Mouse (Mus musculus) neural tube, embryonic 10.5 days (tissue): ENCODE results near the gene Tmppe.
A peak's percentile ranks its signal among the peaks of the same experiment; 100 is the strongest.
"Not testable (repeated sequence)": the region's sequence is repeated elsewhere in the genome, so short reads cannot be mapped to it uniquely, and the experiment has no call there.

Experiments
- DNase-seq: peaks from one replicate; pipeline ENCODE4 v3.0.0-alpha.2; 2017; ENCODE audit warnings: low spot score; ENCODE audit errors: extremely low spot score

Gene Tmppe

DNA sequence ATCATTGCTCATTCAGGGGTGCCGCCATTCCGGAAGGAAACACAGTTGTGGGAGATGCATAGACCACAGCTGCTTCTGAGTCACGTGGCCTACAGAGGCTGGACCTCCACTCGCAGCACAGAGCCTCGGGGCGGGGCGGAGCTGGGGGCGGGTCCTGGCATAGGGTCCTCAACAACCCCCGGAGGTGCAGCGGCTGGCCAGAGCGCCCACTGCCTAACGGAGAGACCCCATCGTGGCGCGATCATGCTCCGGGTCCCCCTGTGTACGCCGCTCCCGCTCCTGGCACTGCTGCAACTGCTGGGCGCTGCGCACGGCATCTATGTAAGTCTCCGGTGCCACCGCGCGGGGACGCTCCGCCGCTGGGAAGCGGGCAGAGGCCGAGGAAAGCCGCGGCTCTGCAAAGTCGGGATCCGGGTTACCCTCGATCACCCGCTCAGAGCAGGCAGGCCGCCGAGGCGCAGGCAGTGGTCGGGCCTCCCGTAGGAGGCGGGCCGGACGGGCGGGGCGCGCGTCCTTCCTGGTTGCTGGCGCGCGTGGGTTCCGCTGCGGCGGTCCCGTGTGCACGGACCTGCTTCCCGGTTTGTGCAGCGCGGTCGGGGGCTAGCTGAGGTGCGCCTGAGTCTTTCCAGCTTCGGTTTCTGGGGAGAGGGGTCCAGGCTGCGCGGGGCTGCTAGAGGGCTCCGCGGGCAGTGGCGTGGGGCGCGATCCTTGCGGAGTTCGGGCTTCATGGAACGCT is at the start of gene Tmppe, which contains the start of gene Glb1:
TSS of gene Tmppe (plus strand) at position 157 of the 736 bp plus-strand sequence.
TSS of gene Glb1 (plus strand) at position 128 of the 736 bp plus-strand sequence.
- DNase-seq: peak; percentile 97

DNA sequence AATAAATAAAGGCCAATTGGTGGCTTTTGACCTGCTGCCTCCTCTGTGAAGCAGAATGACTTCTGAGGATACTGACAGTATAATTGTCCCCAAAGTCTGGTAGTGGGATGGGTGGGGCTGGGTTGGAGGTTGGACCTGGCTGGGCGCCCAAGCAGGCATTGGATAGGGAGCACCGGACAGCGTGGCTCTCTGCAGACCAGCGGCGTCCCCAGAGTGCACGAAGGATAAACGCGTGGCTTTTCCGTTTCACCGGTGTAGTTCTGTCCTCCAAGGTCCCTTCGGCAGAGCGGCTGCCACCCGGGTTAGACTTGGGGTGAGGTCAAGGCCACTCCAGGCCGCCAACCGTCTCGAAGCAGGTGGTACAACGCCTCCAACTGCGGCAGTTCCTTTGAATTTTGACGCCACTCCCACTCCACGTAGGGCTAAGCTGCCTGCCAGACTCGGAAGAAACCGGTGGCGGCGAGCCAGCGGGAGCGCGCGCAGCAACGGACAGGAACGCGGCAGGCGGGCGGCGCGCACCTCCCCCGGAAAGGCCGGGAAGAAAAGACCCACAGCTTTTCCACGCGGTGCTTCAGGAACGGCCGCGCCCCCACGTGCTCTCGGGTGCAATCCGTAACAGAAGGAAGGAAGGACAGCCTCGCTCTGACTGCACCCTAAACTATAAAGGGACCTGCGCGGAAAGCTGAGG is 33.0 kb upstream of the Tmppe start:
- DNase-seq: peak; percentile 68

DNA sequence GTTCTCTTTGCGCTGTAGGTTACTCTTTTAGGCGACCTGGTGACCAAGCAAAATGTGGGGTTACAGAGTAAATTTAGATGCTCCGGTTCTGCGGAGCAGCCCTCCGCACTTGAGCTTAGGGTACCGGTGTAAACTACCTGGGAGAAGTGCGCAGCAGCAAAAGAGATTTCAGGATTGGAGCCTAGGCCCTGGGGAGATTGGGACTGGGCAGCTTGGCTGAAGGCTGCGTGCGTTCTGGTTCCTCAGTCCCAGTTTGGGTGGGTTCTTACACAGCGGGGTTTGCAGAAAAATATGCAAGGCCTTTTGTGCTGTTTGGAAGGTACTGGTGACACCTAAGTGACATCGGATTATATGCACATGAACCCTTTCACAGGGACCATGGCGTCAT is 32.4 kb upstream of the Tmppe start:
- no peak for DNase-seq

DNA sequence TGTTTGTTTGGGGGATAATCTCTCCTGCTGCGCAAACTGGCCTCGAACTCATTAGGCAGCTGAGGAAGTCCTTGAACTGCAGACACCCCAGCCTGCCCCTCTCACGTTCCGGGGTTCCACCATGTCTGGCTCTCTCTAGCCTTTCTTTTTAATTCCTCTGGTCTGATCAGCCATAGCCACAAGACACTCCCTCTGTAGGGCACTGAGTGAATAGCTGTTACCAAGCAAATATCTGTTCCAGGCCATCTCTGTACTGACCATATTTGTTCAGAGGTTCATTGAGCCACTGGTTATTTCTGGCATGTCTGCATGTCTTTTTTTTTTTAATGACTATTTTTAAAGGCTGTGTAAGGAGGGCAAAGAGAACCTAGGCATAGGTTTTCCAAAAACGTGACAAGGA is 31.5 kb upstream of the Tmppe start:
- not testable (repeated sequence) for DNase-seq

DNA sequence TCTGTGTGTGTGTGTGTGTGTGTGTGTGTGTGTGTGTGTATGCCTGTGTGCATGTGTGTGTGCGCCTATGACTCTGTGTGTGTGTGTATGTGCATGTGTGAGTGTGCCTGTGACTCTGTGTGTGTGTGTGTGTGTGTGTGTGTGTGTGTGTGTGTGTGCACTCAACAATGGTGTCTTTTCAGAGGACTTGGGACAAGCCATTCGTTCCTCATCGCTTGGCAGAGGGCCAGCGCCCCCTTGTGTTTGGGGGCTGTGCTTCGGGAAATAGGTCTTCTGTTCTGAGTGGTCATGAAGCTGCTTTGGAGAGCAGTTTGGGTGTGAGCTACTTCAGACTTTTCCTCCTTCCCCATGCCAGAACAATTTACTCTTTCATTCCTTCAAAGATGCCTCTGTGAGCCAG is 29.2 kb upstream of the Tmppe start:
- DNase-seq: not testable (repeated sequence)

DNA sequence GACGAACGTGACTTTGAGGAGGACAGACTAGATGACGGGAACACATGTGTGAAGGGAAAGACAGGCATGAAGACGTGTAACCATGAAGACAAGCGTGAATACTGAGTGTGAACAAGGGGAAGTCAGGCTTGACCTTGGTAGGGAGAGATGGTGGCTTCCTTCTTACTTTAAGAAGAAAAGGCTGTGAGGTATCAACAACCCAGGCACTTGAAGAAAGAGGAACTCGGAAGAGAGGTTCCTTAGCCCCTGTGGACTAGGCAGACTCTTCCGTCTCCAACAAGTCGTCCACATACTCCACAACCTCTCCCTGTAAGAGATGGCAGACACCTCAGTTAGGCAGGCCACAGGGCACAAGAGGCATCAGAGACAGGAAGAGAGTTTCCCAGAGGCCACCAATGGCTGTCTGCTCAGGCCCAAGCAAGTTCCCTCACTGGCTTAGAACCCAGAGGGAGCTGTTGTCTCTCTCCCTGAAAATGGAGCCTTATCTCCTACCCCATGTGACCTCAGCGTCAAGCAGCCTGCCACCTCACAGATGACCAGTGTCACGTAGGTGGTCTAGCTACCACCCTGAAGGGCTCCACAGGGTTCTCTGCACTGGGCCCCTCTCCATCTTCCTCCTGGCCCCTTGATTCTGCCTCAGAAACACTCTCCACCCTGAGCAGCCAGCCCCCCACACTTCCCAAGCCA is 25.5 kb upstream of the Tmppe start:
- no peak for DNase-seq

DNA sequence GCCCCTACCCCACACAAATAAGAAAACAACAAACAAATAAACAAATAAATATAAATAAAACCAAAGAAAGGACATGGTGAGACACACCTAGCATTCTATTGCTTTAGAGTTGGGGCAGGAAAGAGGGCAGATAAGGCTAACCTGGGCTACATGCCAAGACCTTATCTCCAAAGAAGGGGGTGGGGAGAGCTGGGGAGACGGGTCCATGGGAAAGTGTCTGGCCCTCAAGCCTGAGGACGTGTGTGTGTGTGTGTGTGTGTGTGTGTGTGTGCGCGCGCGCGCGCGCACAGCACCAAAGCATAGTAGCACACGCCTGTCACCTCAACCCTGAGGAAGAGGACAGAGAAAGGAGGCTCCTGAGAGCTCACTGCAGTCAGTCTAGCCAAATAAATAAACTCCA is 23.7 kb upstream of the Tmppe start:
- DNase-seq: no peak

DNA sequence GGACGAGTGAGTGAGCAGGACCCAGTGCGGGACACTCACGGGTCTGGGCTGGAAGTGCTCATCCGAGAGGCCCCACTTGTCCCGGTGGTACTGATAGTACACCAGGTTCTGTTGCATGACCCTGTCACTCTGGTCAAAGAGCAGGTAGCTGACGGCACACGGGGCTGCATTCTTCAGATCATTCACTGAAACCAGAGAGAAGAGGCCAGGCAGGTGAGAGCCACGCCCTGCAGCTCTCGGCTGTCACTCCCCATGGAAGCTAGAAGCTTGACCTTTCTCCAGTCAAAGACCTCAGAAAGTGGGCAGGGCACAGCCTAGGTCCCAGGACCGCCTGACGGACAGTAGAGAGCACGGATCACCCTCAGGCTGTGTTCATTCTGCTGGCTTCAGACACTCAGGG is 21.0 kb upstream of the Tmppe start:
- DNase-seq: no peak

DNA sequence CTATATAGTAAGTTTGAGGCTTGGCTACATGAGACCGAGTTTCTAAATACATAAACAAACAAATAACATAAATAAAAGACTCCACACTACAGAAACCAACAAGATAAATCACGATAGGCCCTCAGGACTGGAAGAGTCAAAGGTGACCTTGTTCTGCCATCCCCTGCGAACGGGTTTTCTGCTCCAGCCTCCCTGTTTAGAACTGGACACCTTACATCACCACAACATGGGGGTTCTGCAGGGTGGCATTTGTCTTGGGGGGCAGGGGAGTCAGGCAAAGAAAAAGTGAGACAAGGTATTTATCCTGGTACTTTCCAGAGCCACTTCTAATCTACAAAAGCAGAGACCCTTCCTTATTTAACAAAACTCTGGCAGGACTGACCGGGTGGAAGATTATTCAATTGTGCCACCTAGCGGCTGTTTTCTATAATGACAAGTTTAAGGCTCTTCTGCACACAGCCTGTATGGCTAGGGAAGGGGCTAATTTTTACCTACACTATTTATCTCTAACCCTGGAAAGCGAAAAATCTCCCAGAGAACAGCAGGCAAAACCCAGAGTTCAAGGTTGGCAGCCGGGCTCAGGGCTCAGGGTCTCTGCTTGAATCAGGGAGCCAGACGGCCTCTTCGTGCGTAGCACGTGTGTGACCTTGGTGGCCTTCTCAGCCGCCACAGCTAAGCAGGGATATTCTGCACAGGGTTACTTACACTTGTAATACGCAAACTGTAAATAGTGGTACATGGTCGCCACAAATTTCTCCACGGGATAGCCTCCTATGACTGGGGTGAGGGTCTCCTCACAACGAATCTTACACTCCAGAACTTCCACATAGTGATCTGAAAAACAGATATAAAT is 19.8 kb upstream of the Tmppe start:
- peak; percentile 45 for DNase-seq

DNA sequence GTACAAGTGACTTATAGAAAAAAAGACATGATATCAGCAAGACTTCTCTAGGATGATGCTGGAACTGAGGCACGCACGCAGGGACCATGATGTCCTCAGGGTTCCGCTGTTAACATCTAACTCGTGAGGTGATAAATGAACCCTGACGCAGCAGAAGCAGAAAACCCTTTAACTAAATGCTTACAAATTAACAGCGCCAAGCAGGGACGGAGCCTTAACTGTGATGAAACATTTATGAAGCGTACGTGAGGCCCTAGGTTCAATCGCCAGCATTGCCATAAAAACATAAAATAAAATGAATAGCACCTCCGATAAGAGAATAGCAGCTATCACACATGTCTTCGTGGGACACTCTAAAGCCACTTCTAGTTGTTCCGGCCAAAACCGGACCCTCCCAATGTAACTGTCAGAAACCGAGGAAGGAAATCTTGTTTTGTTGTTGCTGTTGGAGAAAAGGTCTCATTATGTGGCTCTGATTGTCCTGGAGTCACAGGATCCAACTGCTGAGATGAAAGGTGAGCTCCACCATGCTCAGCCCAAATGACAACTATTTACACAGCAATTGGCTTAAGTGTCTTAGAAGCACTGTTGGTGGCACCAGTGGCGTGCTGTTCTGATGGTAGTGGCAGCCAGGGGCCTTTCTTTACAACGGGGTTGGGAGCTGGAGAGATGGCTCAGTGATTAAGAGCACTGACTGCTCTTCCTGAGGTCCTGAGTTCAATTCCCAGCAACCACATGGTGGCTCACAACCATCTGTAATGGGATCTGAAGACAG is 17.8 kb upstream of the Tmppe start:
- no peak for DNase-seq

DNA sequence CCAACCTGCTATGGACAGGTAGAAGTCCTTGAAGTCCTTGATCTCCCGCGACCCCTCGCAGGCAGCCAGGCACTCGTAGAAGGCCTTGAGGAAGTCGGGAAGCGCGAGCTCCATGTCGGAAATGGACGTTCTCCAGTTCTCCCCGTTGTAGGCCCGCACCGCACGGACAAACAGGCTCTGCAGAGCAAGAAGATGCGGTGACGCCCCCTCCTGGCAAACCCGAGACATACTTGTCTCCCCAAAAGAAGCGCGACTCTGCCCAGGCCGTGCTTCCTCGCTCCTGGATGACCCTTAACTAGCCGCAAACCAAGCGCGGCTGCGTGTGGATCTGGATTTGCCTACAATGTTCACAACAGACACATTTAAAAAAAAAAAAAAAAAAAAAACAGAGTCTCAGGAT is 16.2 kb upstream of the Tmppe start:
- no peak for DNase-seq

DNA sequence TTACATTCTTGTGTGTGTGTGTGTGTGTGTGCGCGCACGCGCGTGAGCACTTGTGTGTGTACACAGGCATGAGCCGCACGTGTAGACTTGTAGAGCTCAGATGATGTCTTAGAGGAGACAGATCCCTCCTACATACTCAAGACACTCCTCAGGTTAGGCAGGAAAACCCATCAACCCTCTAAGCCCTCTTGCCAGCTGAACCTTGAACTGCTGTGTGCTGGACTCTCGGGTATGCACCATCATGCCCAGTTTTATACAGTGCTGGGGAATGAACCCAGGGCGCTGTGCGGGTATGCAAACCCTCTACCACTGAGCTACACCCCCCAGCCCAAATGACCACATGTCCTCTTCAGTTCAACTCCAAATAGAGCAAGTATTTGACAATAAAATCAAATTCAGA is 15.7 kb upstream of the Tmppe start:
- no peak for DNase-seq

DNA sequence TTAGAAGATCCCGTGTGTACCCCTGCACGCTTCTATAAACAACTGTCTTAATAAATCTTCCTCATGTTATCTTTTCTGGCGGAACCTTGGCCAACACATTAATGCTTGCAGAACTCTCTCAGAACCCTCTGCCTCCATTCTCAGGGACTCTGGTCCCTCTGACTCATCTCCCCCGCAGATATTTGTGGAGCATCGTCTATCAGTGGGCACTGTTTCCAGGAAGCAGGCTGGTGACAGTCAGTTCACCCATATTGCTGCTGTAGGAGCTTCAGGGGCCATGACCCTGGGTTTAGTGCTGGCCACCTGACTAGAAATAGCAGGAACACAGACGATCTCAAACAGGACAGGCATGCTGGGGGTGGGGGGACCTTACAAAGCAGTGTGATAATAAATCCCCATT is 13.8 kb upstream of the Tmppe start:
- DNase-seq: no peak

DNA sequence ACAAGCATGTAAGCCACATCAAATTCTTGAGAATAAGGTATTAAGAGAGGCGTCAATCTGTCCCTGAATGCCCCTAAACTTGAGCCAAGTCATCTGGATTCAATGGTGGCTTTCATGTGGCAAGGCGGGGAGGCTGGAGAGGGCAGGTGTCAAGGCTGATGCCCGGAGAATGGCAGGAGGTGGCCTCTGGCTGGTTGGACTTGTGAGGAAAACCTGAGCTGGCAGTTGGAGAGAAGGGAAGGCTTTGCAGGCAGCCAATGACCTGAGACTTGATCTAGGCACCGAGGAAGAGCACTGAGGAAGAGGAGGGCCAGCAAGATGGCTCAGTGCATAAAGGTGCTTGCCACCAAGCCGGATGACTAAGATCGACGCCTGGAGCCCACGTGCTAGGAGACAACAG is 12.6 kb upstream of the Tmppe start:
- DNase-seq: no peak

DNA sequence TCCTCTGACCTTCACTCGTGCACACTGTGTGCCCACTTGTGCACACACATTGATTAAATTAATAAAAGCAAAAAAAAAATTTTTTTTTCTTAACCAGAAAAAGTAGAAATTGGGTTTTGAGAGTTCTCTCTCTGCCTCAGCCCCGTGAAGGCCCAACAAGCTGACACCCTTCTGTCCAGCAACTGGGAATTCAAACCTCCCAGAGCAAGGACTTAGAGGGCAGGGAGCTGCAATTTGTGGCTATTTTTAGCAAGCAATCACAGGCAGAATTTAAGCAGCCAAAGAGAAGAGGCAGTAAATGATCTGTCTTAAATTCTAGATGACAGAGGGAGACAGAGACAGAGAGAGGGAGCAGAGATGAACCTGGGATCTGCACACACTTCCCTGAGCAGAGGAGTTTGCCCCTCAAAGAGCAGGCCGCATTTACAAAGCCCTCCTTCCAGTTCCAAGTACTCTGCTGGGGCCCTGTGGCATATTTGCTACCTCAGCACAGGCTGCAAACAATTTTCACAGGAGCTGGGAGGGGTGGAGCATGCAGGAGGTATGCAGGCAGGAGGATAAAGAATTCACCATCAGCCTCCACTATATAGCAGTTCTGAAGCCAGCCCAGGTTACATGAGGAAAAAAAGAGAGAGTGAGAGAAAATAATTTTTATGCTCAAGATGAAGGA is 12.1 kb upstream of the Tmppe start:
- no peak for DNase-seq

DNA sequence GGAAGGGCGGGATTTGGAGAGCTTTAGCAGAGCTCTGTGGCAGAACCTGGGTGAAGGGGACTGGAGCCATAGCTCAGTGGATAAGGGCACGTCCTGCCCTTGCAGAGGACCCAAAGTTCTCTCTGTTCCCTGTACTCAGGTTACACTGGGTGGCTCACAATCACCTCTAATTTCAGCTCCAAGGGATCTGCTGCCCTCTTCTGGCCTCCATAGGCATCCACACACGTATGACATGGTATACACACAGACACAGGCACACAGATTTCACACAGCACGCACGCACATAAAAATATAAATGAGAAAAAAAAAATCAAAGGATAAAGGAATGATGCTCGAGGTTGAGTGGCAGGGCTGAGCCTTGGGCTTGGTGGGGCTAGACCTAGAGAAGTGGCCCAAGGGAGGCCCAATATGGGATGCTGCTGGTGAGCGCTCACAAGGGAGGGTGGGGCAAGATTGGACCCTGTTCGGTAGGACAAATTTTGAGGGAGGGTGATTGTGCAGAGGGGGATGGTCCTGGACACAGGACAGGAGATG is 11.5 kb upstream of the Tmppe start:
- DNase-seq: no peak

DNA sequence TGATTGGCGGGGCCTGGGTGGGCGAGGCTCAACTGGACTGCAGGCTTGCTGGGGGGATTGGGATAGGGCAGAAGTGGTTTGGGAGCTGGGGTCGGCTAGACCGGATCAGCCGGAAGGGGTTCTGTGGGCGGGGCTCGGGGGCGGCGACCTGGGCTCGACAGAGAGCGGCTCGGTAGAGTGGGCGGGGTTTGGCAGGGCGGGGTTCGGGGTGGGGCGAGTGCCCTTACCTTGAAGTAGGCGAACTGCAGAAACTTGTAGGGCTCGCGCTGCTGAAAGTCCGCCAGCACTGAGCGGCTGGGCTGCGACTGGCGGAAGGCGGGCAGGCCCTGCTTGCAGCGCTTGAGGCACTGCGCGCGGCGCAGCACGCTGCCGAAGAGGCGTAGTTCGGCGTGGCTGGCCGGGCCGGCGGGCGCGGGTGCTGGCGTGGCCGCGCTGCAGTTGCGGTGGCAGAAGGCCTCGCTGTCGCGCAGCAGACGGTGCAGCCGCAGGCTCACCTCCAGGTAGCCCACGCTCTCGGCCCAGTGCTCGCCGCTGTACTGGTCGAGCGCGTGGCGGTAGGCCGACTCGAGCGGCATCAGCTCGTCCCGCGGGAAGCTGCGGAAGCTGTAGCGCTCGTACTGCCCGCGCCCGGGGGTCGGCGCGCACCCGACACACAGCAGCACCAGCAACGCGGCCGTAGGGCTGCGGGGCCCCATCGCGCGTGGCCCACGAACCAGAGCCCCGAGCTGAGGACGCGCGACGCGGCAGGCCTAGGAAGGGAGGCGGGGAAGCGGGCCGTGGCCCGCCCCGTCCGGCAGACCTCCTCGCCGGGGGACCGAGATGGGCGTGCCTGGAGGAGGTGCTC is 10.8 kb upstream of the Tmppe start, which contains the start of gene Crtap:
TSS of gene Crtap (minus strand) at position 771 of the 844 bp plus-strand sequence.
- DNase-seq: peak; percentile 75

DNA sequence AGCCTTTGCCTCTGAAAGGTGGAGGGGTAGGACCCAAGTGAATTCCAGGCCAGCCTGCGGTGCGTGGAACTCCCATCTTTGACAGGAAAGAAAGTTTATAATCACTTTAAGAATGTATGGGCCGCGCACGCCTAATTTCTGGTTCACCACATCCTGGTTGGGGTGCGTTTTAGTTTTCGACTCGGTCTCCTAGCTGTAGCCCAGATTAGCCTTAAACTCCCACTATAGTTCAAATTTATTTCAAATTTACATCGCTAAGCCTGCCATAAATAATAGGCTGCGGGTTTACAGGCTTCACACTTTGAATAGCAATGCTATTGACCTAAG is 10.2 kb upstream of the Tmppe start:
- no peak for DNase-seq

DNA sequence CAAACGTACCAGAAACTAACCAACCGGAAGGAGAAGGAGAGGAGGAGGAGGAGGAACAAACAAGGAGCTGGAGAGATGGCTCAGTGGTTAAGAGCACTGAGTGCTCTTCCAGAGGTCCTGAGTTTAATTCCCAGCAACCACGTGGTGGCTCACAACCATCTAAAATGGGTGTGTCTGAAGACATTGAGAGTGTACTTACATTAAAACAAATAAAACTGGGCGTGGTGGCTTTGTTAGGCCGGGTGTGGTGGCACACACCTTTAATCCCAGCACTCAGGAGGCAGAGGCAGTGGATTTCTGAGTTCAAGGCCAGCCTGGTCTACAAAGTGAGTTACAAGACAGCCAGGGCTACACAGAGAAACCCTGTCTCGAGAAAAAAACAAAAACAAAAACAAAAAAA is 6.8 kb upstream of the Tmppe start:
- not testable (repeated sequence) for DNase-seq
